Mouse (Mus musculus): ENCODE measurements around the gene Acap2. TPM values are rescaled to one million over a fixed set of nuclear protein-coding genes. Genes with fewer than 3 reads are reported as not detected.

Acap2 gene
- total RNA-seq, 1 experiment, result 23.4 TPM

- Histone ChIP-seq H3K4me3 (ENCODE audit: insufficient read depth in 1 of 2, low read depth in 1 of 2, low read length in 2 of 2, poor library complexity in 1 of 2, severe bottlenecking in 1 of 2) (no peak overlapping the region), H3K9me3 (ENCODE audit: control insufficient read depth, insufficient read depth, low read depth, low read length) (no peaks in the 10 kb centered on the region), H3K4me1 (ENCODE audit: control insufficient read depth in 2 of 2, insufficient read depth in 2 of 2, low read length in 2 of 2, poor library complexity in 1 of 2) (peaks cover 5 to 6% of the 10 kb centered on the region in 2 experiments), H3K36me3 (ENCODE audit: control insufficient read depth, insufficient read depth, low read length, poor library complexity, severe bottlenecking) (no peaks in the 10 kb centered on the region; the same call in 1 of the 2 replicates), H3K9ac (ENCODE audit: insufficient read depth, low read depth, low read length, poor library complexity, severe bottlenecking) (no peak overlapping the region), H3K27ac (ENCODE audit: insufficient read depth, low read depth, low read length, poor library complexity, severe bottlenecking) (no peak overlapping the region)
- no peak for TF ChIP-seq ZC3H11A (IDR thresholded peaks at IDR 0.05; ENCODE audit: borderline replicate concordance, low read depth, low read length)
- TF ChIP-seq HCFC1 (IDR thresholded peaks at IDR 0.05; ENCODE audit: borderline replicate concordance, insufficient read depth, low read length), result no peak
- TF ChIP-seq ZNF384 (IDR thresholded peaks at IDR 0.05; ENCODE audit: low read depth, low read length), result no peak
- no peak for TF ChIP-seq CHD2 (IDR thresholded peaks at IDR 0.05; ENCODE audit: low read depth, low read length)
- TF ChIP-seq MAFK (IDR thresholded peaks at IDR 0.05; ENCODE audit: insufficient read depth, low read depth, low read length), result no peak
- DNase-seq (ENCODE audit: low read depth, low spot score), result no peak
- in situ Hi-C loops (cut with MboI; ENCODE audit: low sequenced_read_pairs in 2 of 2, unreplicated experiment in 2 of 2), result no loop called here
Observed at GRCm38 (mm10) chr16:31165467-31165866, 35.6 kb downstream of the Acap2 start.

GRCm38 (mm10) chr16:31164125-31164524 lies 36.9 kb downstream of the Acap2 start:
- Histone ChIP-seq H3K36me3 (ENCODE audit: control insufficient read depth, insufficient read depth, low read length, poor library complexity, severe bottlenecking) (no peaks in the 10 kb centered on the region; the same call in 1 of the 2 replicates), H3K4me3 (ENCODE audit: insufficient read depth in 1 of 2, low read depth in 1 of 2, low read length in 2 of 2, poor library complexity in 1 of 2, severe bottlenecking in 1 of 2) (no peak overlapping the region), H3K27ac (ENCODE audit: insufficient read depth, low read depth, low read length, poor library complexity, severe bottlenecking) (no peak overlapping the region), H3K9ac (ENCODE audit: insufficient read depth, low read depth, low read length, poor library complexity, severe bottlenecking) (no peak overlapping the region), H3K9me3 (ENCODE audit: control insufficient read depth, insufficient read depth, low read depth, low read length) (no peaks in the 10 kb centered on the region), H3K4me1 (ENCODE audit: control insufficient read depth in 2 of 2, insufficient read depth in 2 of 2, low read length in 2 of 2, poor library complexity in 1 of 2) (peaks cover 2 to 5% of the 10 kb centered on the region in 2 experiments)
- DNase-seq (ENCODE audit: low read depth, low spot score), result no peak
- TF ChIP-seq HCFC1 (IDR thresholded peaks at IDR 0.05; ENCODE audit: borderline replicate concordance, insufficient read depth, low read length) (no peak), ZNF384 (IDR thresholded peaks at IDR 0.05; ENCODE audit: low read depth, low read length) (no peak), CHD2 (IDR thresholded peaks at IDR 0.05; ENCODE audit: low read depth, low read length) (no peak), MAFK (IDR thresholded peaks at IDR 0.05; ENCODE audit: insufficient read depth, low read depth, low read length) (no peak), ZC3H11A (IDR thresholded peaks at IDR 0.05; ENCODE audit: borderline replicate concordance, low read depth, low read length) (no peak)
- in situ Hi-C loops (cut with MboI; ENCODE audit: low sequenced_read_pairs in 2 of 2, unreplicated experiment in 2 of 2), result no loop called here

- no peak for DNase-seq (ENCODE audit: low read depth, low spot score)
- Histone ChIP-seq H3K36me3 (ENCODE audit: control insufficient read depth, insufficient read depth, low read length, poor library complexity, severe bottlenecking) (no peaks in the 10 kb centered on the region; the same call in 1 of the 2 replicates), H3K4me1 (ENCODE audit: control insufficient read depth in 2 of 2, insufficient read depth in 2 of 2, low read length in 2 of 2, poor library complexity in 1 of 2) (no peaks in the 10 kb centered on the region), H3K9me3 (ENCODE audit: control insufficient read depth, insufficient read depth, low read depth, low read length) (no peaks in the 10 kb centered on the region), H3K4me3 (ENCODE audit: insufficient read depth in 1 of 2, low read depth in 1 of 2, low read length in 2 of 2, poor library complexity in 1 of 2, severe bottlenecking in 1 of 2) (no peak overlapping the region), H3K27ac (ENCODE audit: insufficient read depth, low read depth, low read length, poor library complexity, severe bottlenecking) (no peak overlapping the region), H3K9ac (ENCODE audit: insufficient read depth, low read depth, low read length, poor library complexity, severe bottlenecking) (no peak overlapping the region)
- TF ChIP-seq ZC3H11A (IDR thresholded peaks at IDR 0.05; ENCODE audit: borderline replicate concordance, low read depth, low read length) (no peak), MAFK (IDR thresholded peaks at IDR 0.05; ENCODE audit: insufficient read depth, low read depth, low read length) (no peak), CHD2 (IDR thresholded peaks at IDR 0.05; ENCODE audit: low read depth, low read length) (no peak), ZNF384 (IDR thresholded peaks at IDR 0.05; ENCODE audit: low read depth, low read length) (no peak), HCFC1 (IDR thresholded peaks at IDR 0.05; ENCODE audit: borderline replicate concordance, insufficient read depth, low read length) (no peak)
- in situ Hi-C loops (cut with MboI; ENCODE audit: low sequenced_read_pairs in 2 of 2, unreplicated experiment in 2 of 2), result no loop called here
Observed at GRCm38 (mm10) chr16:31160486-31160885, 40.6 kb downstream of the Acap2 start.

- Histone ChIP-seq H3K36me3 (ENCODE audit: control insufficient read depth, insufficient read depth, low read length, poor library complexity, severe bottlenecking) (no peaks in the 10 kb centered on the region; the same call in 1 of the 2 replicates), H3K9me3 (ENCODE audit: control insufficient read depth, insufficient read depth, low read depth, low read length) (no peaks in the 10 kb centered on the region), H3K9ac (ENCODE audit: insufficient read depth, low read depth, low read length, poor library complexity, severe bottlenecking) (no peak overlapping the region), H3K4me1 (ENCODE audit: control insufficient read depth in 2 of 2, insufficient read depth in 2 of 2, low read length in 2 of 2, poor library complexity in 1 of 2) (no peaks in the 10 kb centered on the region), H3K27ac (ENCODE audit: insufficient read depth, low read depth, low read length, poor library complexity, severe bottlenecking) (no peak overlapping the region), H3K4me3 (ENCODE audit: insufficient read depth in 1 of 2, low read depth in 1 of 2, low read length in 2 of 2, poor library complexity in 1 of 2, severe bottlenecking in 1 of 2) (no peak overlapping the region)
- no peak for DNase-seq (ENCODE audit: low read depth, low spot score)
- in situ Hi-C loops (cut with MboI; ENCODE audit: low sequenced_read_pairs in 2 of 2, unreplicated experiment in 2 of 2), result no loop called here
- no peak for TF ChIP-seq MAFK (IDR thresholded peaks at IDR 0.05; ENCODE audit: insufficient read depth, low read depth, low read length)
- TF ChIP-seq CHD2 (IDR thresholded peaks at IDR 0.05; ENCODE audit: low read depth, low read length), result no peak
- no peak for TF ChIP-seq HCFC1 (IDR thresholded peaks at IDR 0.05; ENCODE audit: borderline replicate concordance, insufficient read depth, low read length)
- no peak for TF ChIP-seq ZNF384 (IDR thresholded peaks at IDR 0.05; ENCODE audit: low read depth, low read length)
- no peak for TF ChIP-seq ZC3H11A (IDR thresholded peaks at IDR 0.05; ENCODE audit: borderline replicate concordance, low read depth, low read length)
Observed at GRCm38 (mm10) chr16:31159491-31159890, 41.6 kb downstream of the Acap2 start.

GRCm38 (mm10) chr16:31149841-31150240 lies 51.2 kb downstream of the Acap2 start:
- no peak for TF ChIP-seq CHD2 (IDR thresholded peaks at IDR 0.05; ENCODE audit: low read depth, low read length)
- no peak for TF ChIP-seq ZC3H11A (IDR thresholded peaks at IDR 0.05; ENCODE audit: borderline replicate concordance, low read depth, low read length)
- TF ChIP-seq HCFC1 (IDR thresholded peaks at IDR 0.05; ENCODE audit: borderline replicate concordance, insufficient read depth, low read length), result no peak
- TF ChIP-seq MAFK (IDR thresholded peaks at IDR 0.05; ENCODE audit: insufficient read depth, low read depth, low read length), result no peak
- no peak for TF ChIP-seq ZNF384 (IDR thresholded peaks at IDR 0.05; ENCODE audit: low read depth, low read length)
- no peak overlapping the region for H3K9ac ChIP-seq (ENCODE audit: insufficient read depth, low read depth, low read length, poor library complexity, severe bottlenecking)
- H3K36me3 ChIP-seq (ENCODE audit: control insufficient read depth, insufficient read depth, low read length, poor library complexity, severe bottlenecking), result no peaks in the 10 kb centered on the region; the same call in 1 of the 2 replicates
- in situ Hi-C loops (cut with MboI; ENCODE audit: low sequenced_read_pairs in 2 of 2, unreplicated experiment in 2 of 2), result no loop called here
- no peak overlapping the region for H3K27ac ChIP-seq (ENCODE audit: insufficient read depth, low read depth, low read length, poor library complexity, severe bottlenecking)
- no peaks in the 10 kb centered on the region for H3K9me3 ChIP-seq (ENCODE audit: control insufficient read depth, insufficient read depth, low read depth, low read length)
- no peak overlapping the region for H3K4me3 ChIP-seq (ENCODE audit: insufficient read depth in 1 of 2, low read depth in 1 of 2, low read length in 2 of 2, poor library complexity in 1 of 2, severe bottlenecking in 1 of 2)
- no peaks in the 10 kb centered on the region for H3K4me1 ChIP-seq (ENCODE audit: control insufficient read depth in 2 of 2, insufficient read depth in 2 of 2, low read length in 2 of 2, poor library complexity in 1 of 2)
- no peak for DNase-seq (ENCODE audit: low read depth, low spot score)
